Mouse (Mus musculus) testis, adult 10 weeks (tissue): ENCODE results near the gene Stac2. TPM values are rescaled to one million over a fixed set of nuclear protein-coding genes. Genes with fewer than 3 reads are reported as not detected.

Experiments
- polyA plus RNA-seq: library from polyadenylated mRNA; stranded (reverse); fragments of 350-450 nt; fragmentation: Illumina TruSeq; extraction: RNeasy Lipid Tissue Mini Kit (QIAGEN cat#74804); gene quantifications from one replicate; pipeline ENCODE4 v1.2.3, GENCODE M21; 2014; ENCODE audit warnings: low read depth, low replicate concordance

Gene Stac2
- 0.64 TPM for polyA plus RNA-seq

GRCm38 (mm10) chr11:98052989-98053834 lies at the start of gene Stac2:
Stac2 (minus strand) TSS chr11:98053462.

GRCm38 (mm10) chr11:98026570-98027296 lies 26.5 kb downstream of the Stac2 start, which contains the start of gene Rpl19:
Rpl19 (plus strand) TSS chr11:98026710.

GRCm38 (mm10) chr11:98022555-98023371 lies 30.5 kb downstream of the Stac2 start, which contains the start of gene Cacnb1:
Cacnb1 (minus strand) TSS chr11:98023034.

GRCm38 (mm10) chr11:97995564-97996288 lies 57.5 kb downstream of the Stac2 start, which contains the start of gene Arl5c:
Arl5c (minus strand) TSS chr11:97996181.

Other genes with a start within 250 kb of the Stac2 start
- gene B230217C12Rik, start 212.7 kb downstream of the Stac2 start, polyA plus RNA-seq, result 3.0 TPM
- gene Fbxo47, start 169.3 kb downstream of the Stac2 start, polyA plus RNA-seq, result 34.0 TPM
- 2.4 TPM for gene Plxdc1, start 67.0 kb downstream of the Stac2 start, polyA plus RNA-seq
- 0.27 TPM for gene Arl5c, start 57.3 kb downstream of the Stac2 start, polyA plus RNA-seq
- 2.3 TPM for gene Cacnb1, start 30.4 kb downstream of the Stac2 start, polyA plus RNA-seq
- 55.1 TPM for gene Rpl19, start 26.8 kb downstream of the Stac2 start, polyA plus RNA-seq
- 14.0 TPM for gene Fbxl20, start 96.9 kb upstream of the Stac2 start, polyA plus RNA-seq
- gene Med1, start 139.8 kb upstream of the Stac2 start, polyA plus RNA-seq, result 134 TPM
- 39.0 TPM for gene Cdk12, start 149.6 kb upstream of the Stac2 start, polyA plus RNA-seq